Mouse (Mus musculus) G1E (cell line): ENCODE measurements around the gene Kcnj1.

ENCODE experiments used
- CTCF ChIP-seq: IDR thresholded peaks from 2 replicates; pipeline ENCODE4 v1.5.1; 2012; ENCODE audit warnings: low read depth, low read length, inconsistent platforms, mixed read lengths
- TAL1 ChIP-seq: conservative IDR thresholded peaks from 2 replicates; pipeline ENCODE4 v1.6.1; 2012; ENCODE audit warnings: low read depth, low read length, inconsistent platforms, mixed read lengths

DNA sequence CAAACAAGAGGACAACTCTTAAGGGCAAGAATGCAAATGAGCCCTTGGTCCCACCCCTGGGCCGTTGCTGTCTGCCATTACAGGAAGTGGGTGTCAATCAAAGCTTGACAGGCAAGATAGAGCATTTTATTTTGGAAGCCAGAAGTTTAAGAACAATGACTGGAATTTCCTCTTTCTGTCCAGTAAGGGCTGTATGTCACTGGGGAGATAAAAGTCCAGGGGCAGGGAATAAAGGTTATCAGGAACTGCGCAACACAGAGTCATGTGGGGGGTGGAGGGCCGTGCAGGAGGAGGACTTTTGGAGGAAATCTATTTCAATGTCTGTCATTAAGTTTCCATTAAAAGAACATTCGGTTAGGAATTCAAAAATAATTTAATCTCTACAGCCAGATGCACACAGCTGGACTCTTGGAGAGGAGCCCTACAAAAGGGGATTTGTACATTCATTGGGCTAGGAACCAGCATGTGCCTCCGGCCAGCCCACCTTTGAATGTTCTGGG lies 28.4 kb downstream of the Kcnj1 start:
- TF ChIP-seq CTCF (no peak), TAL1 (no peak)
